Mouse (Mus musculus): ENCODE data around the gene Ssbp3.

- TF ChIP-seq CTCF (IDR thresholded peaks at IDR 0.05; ENCODE audit: low read depth, low read length) (no peak), POLR2A (IDR thresholded peaks at IDR 0.05; ENCODE audit: extremely low read depth, insufficient read depth, low read length) (no peak)
Measured at GRCm38 (mm10) chr4:107078894-107079293, 168.4 kb downstream of the Ssbp3 start.
